Mouse (Mus musculus) activated CD4-positive, CD25-positive, alpha-beta regulatory T cell, adult 9 weeks (primary cell): ENCODE data around the gene Edem2. TPM values are rescaled to one million over a fixed set of nuclear protein-coding genes. Genes with fewer than 3 reads are reported as not detected.

Experiments used
- polyA plus RNA-seq: library from polyadenylated mRNA; unstranded; fragments of 100-300 nt; shearing (Covaris generic); gene quantifications from one replicate; pipeline ENCODE4 v1.2.1, GENCODE M21; 2017

Edem2 gene
- polyA plus RNA-seq, result 80.5 TPM

DNA sequence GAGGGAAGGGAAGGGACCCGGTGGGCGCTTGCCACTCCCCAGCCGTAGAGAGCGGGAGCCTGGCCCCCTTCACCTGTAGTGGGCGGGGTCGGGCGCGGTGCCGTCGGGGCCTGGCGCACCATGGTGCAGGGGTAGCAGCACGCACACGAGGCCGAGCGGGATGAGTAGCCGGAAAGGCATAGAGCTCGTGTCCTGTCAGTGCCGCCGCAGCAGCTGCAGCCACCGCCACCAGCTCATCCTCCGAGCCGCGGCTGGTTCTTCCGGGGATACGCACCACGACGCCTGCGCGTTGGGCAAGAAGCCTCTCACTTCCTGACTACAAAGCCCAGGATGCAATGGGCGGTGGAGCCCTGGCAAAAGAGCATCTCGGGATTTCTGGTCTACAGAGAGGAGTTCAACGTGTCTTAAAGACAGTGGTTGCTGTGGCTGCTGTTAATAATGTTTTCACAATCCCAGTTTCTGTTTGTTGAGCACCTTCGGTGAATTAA, at the start of gene Edem2:
TSS of gene Edem2 (minus strand) at position 318 of the 488 bp plus-strand sequence.

DNA sequence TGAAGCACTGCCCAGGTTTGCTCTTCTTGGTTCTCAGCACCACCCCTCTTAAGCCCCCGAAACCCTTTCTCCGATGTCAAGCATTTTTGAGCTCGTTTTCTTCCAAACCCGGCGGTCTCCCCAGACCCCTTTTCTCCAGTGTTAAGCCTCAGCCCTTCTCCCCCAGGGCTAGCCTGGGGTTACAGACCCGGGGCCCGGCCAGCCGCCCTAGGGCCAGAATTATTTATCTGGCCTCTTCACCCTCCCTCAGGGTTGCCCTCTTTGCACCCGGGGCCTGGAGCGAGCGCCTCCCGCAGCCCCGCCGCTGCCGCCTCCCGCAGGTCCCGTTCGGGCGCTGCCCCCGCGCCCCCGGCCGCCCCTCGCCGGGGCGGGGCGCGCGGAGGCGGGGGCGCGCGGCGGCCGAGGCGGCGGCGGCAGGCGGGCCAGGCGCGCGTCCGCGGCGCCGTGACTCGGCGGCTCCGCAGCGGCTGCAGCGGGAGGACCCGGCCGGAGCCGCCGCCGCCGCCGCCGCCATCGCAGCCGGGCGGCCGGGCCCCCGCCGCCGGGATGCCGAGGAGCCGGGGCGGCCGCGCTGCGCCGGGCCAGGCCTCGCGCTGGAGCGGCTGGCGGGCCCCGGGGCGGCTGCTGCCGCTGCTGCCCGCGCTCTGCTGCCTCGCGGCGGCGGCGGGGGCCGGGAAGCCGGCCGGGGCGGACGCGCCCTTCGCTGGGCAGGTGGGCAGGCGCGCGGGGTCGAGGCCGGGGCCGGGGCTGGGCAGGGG, 45.8 kb upstream of the Edem2 start, which contains the start of gene Mmp24:
TSS of gene Mmp24 (plus strand) at position 416 of the 758 bp plus-strand sequence.

DNA sequence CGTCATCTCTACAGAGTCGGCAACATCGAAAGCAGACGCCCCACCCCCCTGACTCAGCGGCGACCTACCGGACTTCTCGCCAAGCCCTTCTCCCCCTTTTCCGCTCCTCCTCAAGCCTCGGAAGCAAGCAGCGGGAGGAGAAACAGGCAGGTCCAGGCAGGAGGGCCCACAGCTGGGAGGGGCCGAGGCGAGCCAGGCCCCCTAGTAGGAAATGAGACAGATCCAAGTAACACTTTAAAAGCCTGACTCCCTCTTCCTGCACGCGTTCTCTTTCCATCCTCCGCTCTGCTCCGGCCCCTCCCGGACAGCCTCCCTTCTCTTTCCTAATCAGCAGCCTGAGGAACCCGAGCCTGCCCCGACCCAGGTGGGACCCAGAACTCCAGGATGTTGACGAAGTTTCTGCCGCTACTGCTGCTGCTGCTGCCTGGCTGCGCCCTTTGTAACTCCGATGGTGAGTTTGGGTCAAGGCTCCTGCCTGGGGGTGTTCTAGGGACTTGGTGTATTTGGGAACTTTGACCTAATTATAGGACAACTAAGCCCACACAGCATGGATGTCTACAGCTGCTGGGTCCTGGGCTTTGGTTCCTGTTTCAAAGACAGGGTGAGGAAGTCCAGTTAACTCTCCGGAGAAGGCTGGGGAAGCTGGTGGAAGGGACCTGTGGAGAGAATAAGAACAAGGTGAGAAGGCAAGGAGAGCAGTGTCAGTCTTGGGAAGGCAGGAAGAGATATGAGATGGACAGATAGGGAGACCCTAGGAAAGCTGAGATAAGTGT, 21.9 kb upstream of the Edem2 start, which contains the start of gene Procr:
TSS of gene Procr (plus strand) at position 104 of the 773 bp plus-strand sequence.

DNA sequence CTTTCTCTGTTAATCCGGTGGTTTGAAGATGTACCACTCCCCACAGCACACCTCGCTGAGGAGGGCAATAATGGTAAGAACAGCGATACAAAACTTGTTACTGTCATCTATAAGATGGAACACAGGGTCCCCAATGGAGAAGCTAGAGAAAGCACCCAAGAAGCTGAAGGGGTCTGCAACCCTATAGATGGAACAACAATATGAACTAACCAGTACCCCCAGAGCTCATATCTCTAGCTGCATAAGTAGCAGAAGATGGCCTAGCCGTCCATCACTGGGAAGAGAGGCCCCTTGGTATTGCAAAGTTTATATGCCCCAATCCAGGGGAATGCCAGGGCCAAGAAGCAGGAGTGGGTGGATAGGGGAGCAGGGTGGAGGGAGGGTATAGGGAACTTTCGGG, 6.5 kb upstream of the Edem2 start, which contains the start of gene Gm17581:
TSS of gene Gm17581 (minus strand) at position 101 of the 400 bp plus-strand sequence.

DNA sequence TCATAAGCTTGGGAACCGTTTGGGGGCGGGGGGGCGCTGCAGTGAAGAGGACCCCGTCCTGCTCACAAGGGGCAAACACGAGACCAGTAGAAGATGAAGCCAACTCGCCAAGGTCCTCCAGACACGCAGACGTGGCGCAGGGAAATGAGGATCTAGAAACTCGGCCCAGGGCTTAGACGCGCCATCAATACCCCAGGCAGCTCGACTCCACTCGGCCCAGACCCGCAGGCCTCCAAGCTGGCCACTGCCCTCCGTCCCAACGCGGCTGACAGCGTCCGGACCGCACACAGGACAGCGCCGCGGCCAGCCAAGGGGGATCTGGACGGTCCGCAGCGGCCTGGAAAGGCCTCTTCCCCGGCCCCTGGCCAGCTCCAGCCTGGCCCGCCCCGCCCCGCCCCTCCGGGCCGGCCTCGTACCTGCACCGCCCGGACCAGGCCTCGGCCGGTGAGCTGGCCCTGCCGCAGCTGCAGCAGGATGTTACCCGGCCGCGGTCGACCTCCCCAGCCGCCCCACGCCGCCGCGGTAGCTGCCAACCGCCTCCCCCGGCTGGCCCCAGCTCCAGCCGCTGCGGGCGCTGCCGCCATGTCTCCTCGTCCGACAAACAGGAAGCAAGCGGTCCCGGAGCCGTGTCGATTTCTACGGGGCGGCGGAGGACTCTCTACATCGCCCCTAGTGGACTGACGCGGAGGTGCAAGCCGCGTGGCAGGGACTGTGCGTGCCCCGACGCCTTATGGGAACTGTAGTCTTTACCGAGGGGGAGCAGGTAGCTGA, 37.4 kb downstream of the Edem2 start, which contains the start of gene Trpc4ap:
TSS of gene Trpc4ap (minus strand) at position 662 of the 771 bp plus-strand sequence.

Other genes starting within 250 kb of the Edem2 start
- gene Acss2, start 211.5 kb downstream of the Edem2 start, polyA plus RNA-seq, result 36.1 TPM
- gene Ggt7, start 211.2 kb downstream of the Edem2 start, polyA plus RNA-seq, result 16.2 TPM
- gene Gss, start 136.7 kb downstream of the Edem2 start, polyA plus RNA-seq, result 13.3 TPM
- gene Myh7b, start 118.3 kb downstream of the Edem2 start, polyA plus RNA-seq, result 0.16 TPM
- 115 TPM for gene Trpc4ap, start 37.1 kb downstream of the Edem2 start, polyA plus RNA-seq
- not detected for gene Gm17581, start 6.4 kb upstream of the Edem2 start, polyA plus RNA-seq
- gene Procr, start 21.6 kb upstream of the Edem2 start, polyA plus RNA-seq, result not detected
- 0.10 TPM for gene Mmp24, start 45.9 kb upstream of the Edem2 start, polyA plus RNA-seq
- 46.4 TPM for gene BC029722, start 90.0 kb upstream of the Edem2 start, polyA plus RNA-seq
- 210 TPM for gene Eif6, start 97.5 kb upstream of the Edem2 start, polyA plus RNA-seq
- not detected for gene Fam83c, start 105.4 kb upstream of the Edem2 start, polyA plus RNA-seq
- gene Uqcc1, start 200.8 kb upstream of the Edem2 start, polyA plus RNA-seq, result 56.2 TPM
- not detected for gene Gm15557, start 211.3 kb upstream of the Edem2 start, polyA plus RNA-seq
- not detected for gene Gdf5, start 215.9 kb upstream of the Edem2 start, polyA plus RNA-seq
- 71.5 TPM for gene Cep250, start 227.0 kb upstream of the Edem2 start, polyA plus RNA-seq